Mouse (Mus musculus) small intestine, adult 2 months (tissue): Measurements from ENCODE around the gene Gcnt2. TPM values are rescaled to one million over a fixed set of nuclear protein-coding genes. Genes with fewer than 3 reads are reported as not detected.
"Not testable (repeated sequence)": the region's sequence is repeated elsewhere in the genome, so short reads cannot be mapped to it uniquely, and the experiment has no call there.

Source experiments
- H3K27ac ChIP-seq: fragments of 200-500 bp; 2 replicates; pipeline ENCODE4 v1.5.1; 2012; ENCODE audit warnings: low read depth, low read length, control low read depth, inconsistent platforms; ENCODE audit not compliant: insufficient read depth
- H3K27me3 ChIP-seq: fragments of 200-500 bp; 2 replicates; pipeline ENCODE4 v1.6.1; 2012; ENCODE audit warnings: mild to moderate bottlenecking, moderate library complexity, low read length, inconsistent platforms; ENCODE audit not compliant: control insufficient read depth, insufficient read depth
- H3K36me3 ChIP-seq: fragments of 200-500 bp; 2 replicates; pipeline ENCODE4 v1.6.1; 2012; ENCODE audit warnings: mild to moderate bottlenecking, low read length, control low read depth, inconsistent platforms; ENCODE audit not compliant: control insufficient read depth, insufficient read depth
- H3K4me1 ChIP-seq: fragments of 200-500 bp; 2 replicates; pipeline ENCODE4 v1.6.1; 2012; ENCODE audit warnings: low read length, inconsistent platforms, mixed read lengths; ENCODE audit not compliant: control insufficient read depth, insufficient read depth, insufficient read length
- H3K4me3 ChIP-seq: fragments of 200-500 bp; 2 replicates; pipeline ENCODE4 v1.5.1; 2012; ENCODE audit warnings: low read depth, mild to moderate bottlenecking, control low read depth, inconsistent platforms, low read length, moderate library complexity
- CTCF ChIP-seq: fragments of 200-500 bp; IDR thresholded peaks from 2 replicates; pipeline ENCODE4 v1.5.1; 2012; ENCODE audit warnings: low read depth, mild to moderate bottlenecking, control low read depth, inconsistent platforms, low read length, moderate library complexity, mixed read lengths; ENCODE audit not compliant: insufficient replicate concordance, insufficient read length; ENCODE audit errors: extremely low read depth
- POLR2A ChIP-seq: fragments of 200-500 bp; IDR thresholded peaks from 2 replicates; pipeline ENCODE4 v1.6.1; 2012; ENCODE audit warnings: low read depth, mild to moderate bottlenecking, control low read depth, inconsistent platforms, low read length, moderate library complexity
- WGBS: fragments of 180-500 bp; shearing (Covaris S2); methylation state at CpG from one replicate; pipeline ENCODE4 v1.1.7; 2018; 5-methylcytosine and 5-hydroxymethylcytosine counted together
- polyA plus RNA-seq: library from polyadenylated mRNA; depleted of rRNA; stranded (reverse); fragments of >200 nt; gene quantifications from 2 replicates; pipeline ENCODE4 v1.2.3, GENCODE M21; 2012

The Gcnt2 gene
- polyA plus RNA-seq, 1 experiment, result 3.8 TPM

GRCm38 (mm10) chr13:40893573-40893972 is 34.0 kb downstream of the Gcnt2 start:
- TF ChIP-seq CTCF (no peak), POLR2A (no peak)
- WGBS, result 75% methylated on average over 3 of the region's 3 CpGs
- Histone ChIP-seq H3K27me3 (no peaks in the 10 kb centered on the region), H3K36me3 (0 out of 2 replicates have a peak, but pooled peaks cover 1% of the 10 kb centered on the region), H3K27ac (no peak overlapping the region; the same call in 1 of the 2 replicates), H3K4me1 (peaks cover 5% of the 10 kb centered on the region), H3K4me3 (no peak overlapping the region)

- H3K27me3 ChIP-seq, H3K36me3 ChIP-seq, H3K4me3 ChIP-seq, H3K4me1 ChIP-seq, H3K27ac ChIP-seq: not testable (repeated sequence)
- WGBS, result 74% methylated on average over 14 of the region's 14 CpGs
Observed at GRCm38 (mm10) chr13:40898049-40898690, 38.6 kb downstream of the Gcnt2 start.

GRCm38 (mm10) chr13:40898698-40899097 is 39.1 kb downstream of the Gcnt2 start:
- Histone ChIP-seq H3K27me3 (no peaks in the 10 kb centered on the region), H3K4me1 (peaks cover 5% of the 10 kb centered on the region; the same call in 1 of the 2 replicates), H3K27ac (no peak overlapping the region), H3K36me3 (0 out of 2 replicates have a peak, but pooled peaks cover 1% of the 10 kb centered on the region), H3K4me3 (no peak overlapping the region)
- WGBS, result 79% methylated on average over 4 of the region's 4 CpGs
- no peak for TF ChIP-seq POLR2A
- TF ChIP-seq CTCF, result no peak

GRCm38 (mm10) chr13:40899349-40899993 is 39.9 kb downstream of the Gcnt2 start:
- Histone ChIP-seq H3K4me3 (no peak overlapping the region), H3K27ac (no peak overlapping the region), H3K4me1 (peaks cover 5% of the 10 kb centered on the region; the same call in 1 of the 2 replicates), H3K27me3 (no peaks in the 10 kb centered on the region), H3K36me3 (0 out of 2 replicates have a peak, but pooled peaks cover 1% of the 10 kb centered on the region)
- TF ChIP-seq CTCF (no peak), POLR2A (no peak)
- 87% methylated on average over 8 of the region's 8 CpGs for WGBS

GRCm38 (mm10) chr13:40899994-40900970 is 40.7 kb downstream of the Gcnt2 start:
- Histone ChIP-seq H3K4me3 (no peak overlapping the region), H3K36me3 (0 out of 2 replicates have a peak, but pooled peaks cover 1% of the 10 kb centered on the region), H3K27me3 (no peaks in the 10 kb centered on the region), H3K27ac (peak overlapping the region; percentile 21; the same call in 1 of the 2 replicates), H3K4me1 (peaks cover 5% of the 10 kb centered on the region; the same call in 1 of the 2 replicates)
- TF ChIP-seq POLR2A (no peak), CTCF (no peak)
- 75% methylated on average over 15 of the region's 15 CpGs for whole genome bisulfite sequencing

GRCm38 (mm10) chr13:40901263-40901662 is 41.7 kb downstream of the Gcnt2 start:
- H3K4me3 ChIP-seq, result no peak overlapping the region
- no peaks in the 10 kb centered on the region for H3K36me3 ChIP-seq
- H3K4me1 ChIP-seq, result peaks cover 5% of the 10 kb centered on the region; the same call in 1 of the 2 replicates
- H3K27ac ChIP-seq, result peak overlapping the region; percentile 50
- no peaks in the 10 kb centered on the region for H3K27me3 ChIP-seq
- WGBS, result 80% methylated on average over 5 of the region's 5 CpGs
- TF ChIP-seq CTCF, result no peak
- no peak for TF ChIP-seq POLR2A

- no peak for TF ChIP-seq CTCF
- TF ChIP-seq POLR2A, result no peak
- Histone ChIP-seq H3K27me3 (no peaks in the 10 kb centered on the region), H3K4me1 (peaks cover 5% of the 10 kb centered on the region; the same call in 1 of the 2 replicates), H3K36me3 (no peaks in the 10 kb centered on the region), H3K4me3 (no peak overlapping the region), H3K27ac (peak overlapping the region; percentile 50)
- 80% methylated on average over 12 of the region's 12 CpGs for WGBS
Observed at GRCm38 (mm10) chr13:40901831-40902459, 42.4 kb downstream of the Gcnt2 start.
